Mouse (Mus musculus) CH12.LX (cell line): ENCODE results near the gene Rab3b. TPM values are rescaled to one million over a fixed set of nuclear protein-coding genes. Genes with fewer than 3 reads are reported as not detected.

Source experiments
- DNase-seq: peaks from one replicate; pipeline ENCODE4 v3.0.0-alpha.2; 2013; ENCODE audit errors: extremely low read depth
- H3K27ac ChIP-seq: 2 replicates; pipeline ENCODE4 v1.5.1; 2012; ENCODE audit warnings: low read depth, mild to moderate bottlenecking, control low read depth, moderate library complexity; ENCODE audit not compliant: insufficient read depth
- H3K27me3 ChIP-seq: replicated peaks from 2 replicates; pipeline ENCODE3; 2012; ENCODE audit warnings: inconsistent platforms
- H3K36me3 ChIP-seq, 2 experiments: replicated peaks in 1 of 2; 2 replicates each; pipeline versions ENCODE3 to v1.6.1; 2012; ENCODE audit warnings: inconsistent platforms in 1 of 2, low read length in 1 of 2, mild to moderate bottlenecking in 1 of 2, mixed read lengths in 1 of 2, moderate library complexity in 1 of 2; ENCODE audit not compliant: control insufficient read depth in 1 of 2, insufficient read depth in 1 of 2
- H3K4me1 ChIP-seq, 2 experiments: 2 replicates each; pipeline ENCODE4 v1.6.1; 2012; ENCODE audit warnings: inconsistent platforms in 1 of 2, moderate library complexity in 1 of 2; ENCODE audit not compliant: insufficient read depth in 2 of 2, control insufficient read depth in 1 of 2
- H3K4me2 ChIP-seq: 2 replicates; pipeline ENCODE4 v1.6.1; 2012; ENCODE audit warnings: low read depth, mild to moderate bottlenecking, control low read depth; ENCODE audit not compliant: poor library complexity, insufficient read depth, severe bottlenecking
- H3K4me3 ChIP-seq, 3 experiments: fragments of 150-350 bp in 1 of 3; sonication (generic) in 1 of 3; replicated peaks in 1 of 3; 2 replicates each; pipeline versions ENCODE3 to v1.5.1; 2011 to 2012; ENCODE audit warnings: low read depth in 2 of 3, low read length in 2 of 3, mild to moderate bottlenecking in 2 of 3, moderate library complexity in 2 of 3, control low read depth in 1 of 3, improper control_type of control experiment in 1 of 3, inconsistent platforms in 1 of 3, mixed read lengths in 1 of 3; ENCODE audit not compliant: poor library complexity in 1 of 3
- H3K79me2 ChIP-seq: replicated peaks from 2 replicates; pipeline ENCODE4 v1.6.1; 2012; ENCODE audit warnings: mild to moderate bottlenecking, moderate library complexity; ENCODE audit not compliant: control insufficient read depth, poor library complexity, insufficient read depth, severe bottlenecking; ENCODE audit errors: extremely low read depth
- H3K9ac ChIP-seq: 2 replicates; pipeline ENCODE4 v1.6.1; 2012; ENCODE audit warnings: low read depth, mild to moderate bottlenecking, control low read depth, moderate library complexity; ENCODE audit not compliant: insufficient read depth
- H3K9me3 ChIP-seq: replicated peaks from 2 replicates; pipeline ENCODE3; 2012; ENCODE audit warnings: low read length, inconsistent platforms, mixed read lengths
- BHLHE40 ChIP-seq: IDR thresholded peaks from 2 replicates; pipeline ENCODE4 v1.6.1; 2011; ENCODE audit warnings: mild to moderate bottlenecking, low read depth, low read length, improper control_type of control experiment
- E2F4 ChIP-seq: IDR thresholded peaks from 2 replicates; pipeline ENCODE4 v1.6.1; 2011; ENCODE audit warnings: low read depth, low read length, improper control_type of control experiment; ENCODE audit not compliant: insufficient replicate concordance
- ELF1 ChIP-seq: IDR thresholded peaks from 2 replicates; pipeline ENCODE4 v1.6.1; 2014; ENCODE audit warnings: low read depth, mild to moderate bottlenecking, inconsistent platforms, low read length, improper control_type of control experiment
- EP300 ChIP-seq: IDR thresholded peaks from 2 replicates; pipeline ENCODE4 v1.6.1; 2011; ENCODE audit warnings: low read length, improper control_type of control experiment
- GABPA ChIP-seq: IDR thresholded peaks from 2 replicates; pipeline ENCODE4 v1.6.1; 2012; ENCODE audit warnings: low read depth, low read length, improper control_type of control experiment, inconsistent platforms; ENCODE audit not compliant: insufficient replicate concordance
- JUN ChIP-seq: IDR thresholded peaks from 2 replicates; pipeline ENCODE4 v1.6.1; 2011; ENCODE audit warnings: low read depth, mild to moderate bottlenecking, low read length, improper control_type of control experiment, moderate library complexity; ENCODE audit not compliant: insufficient read depth
- MAFK ChIP-seq: IDR thresholded peaks from 2 replicates; pipeline ENCODE4 v1.6.1; 2011; ENCODE audit warnings: low read length, improper control_type of control experiment; ENCODE audit not compliant: insufficient replicate concordance
- MAZ ChIP-seq: IDR thresholded peaks from 2 replicates; pipeline ENCODE4 v1.6.1; 2012; ENCODE audit warnings: low read depth, mild to moderate bottlenecking, inconsistent platforms, low read length, improper control_type of control experiment, moderate library complexity
- MXI1 ChIP-seq: IDR thresholded peaks from 2 replicates; pipeline ENCODE4 v1.6.1; 2011; ENCODE audit warnings: mild to moderate bottlenecking, low read depth, low read length, improper control_type of control experiment
- MYC ChIP-seq: IDR thresholded peaks from 2 replicates; pipeline ENCODE4 v1.6.1; 2011; ENCODE audit warnings: low read depth, mild to moderate bottlenecking, improper control_type of control experiment, low read length
- NRF1 ChIP-seq: IDR thresholded peaks from 2 replicates; pipeline ENCODE4 v1.6.1; 2014; ENCODE audit warnings: low read depth, mild to moderate bottlenecking, inconsistent platforms, low read length, improper control_type of control experiment, moderate library complexity
- PAX5 ChIP-seq: IDR thresholded peaks from 2 replicates; pipeline ENCODE4 v1.6.1; 2012; ENCODE audit warnings: low read length, inconsistent platforms, mixed read lengths
- POLR2AphosphoS2 ChIP-seq: IDR thresholded peaks from 2 replicates; pipeline ENCODE4 v1.6.1; 2011; ENCODE audit warnings: low read depth, low read length, improper control_type of control experiment
- RCOR1 ChIP-seq: conservative IDR thresholded peaks from 2 replicates; pipeline ENCODE4 v1.6.1; 2012; ENCODE audit warnings: low read depth, mild to moderate bottlenecking, inconsistent platforms, low read length, improper control_type of control experiment
- SIN3A ChIP-seq: IDR thresholded peaks from 2 replicates; pipeline ENCODE4 v1.6.1; 2012; ENCODE audit warnings: low read length, improper control_type of control experiment, inconsistent platforms
- TBP ChIP-seq: conservative IDR thresholded peaks from 2 replicates; pipeline ENCODE4 v1.6.1; 2011; ENCODE audit warnings: low read depth, low read length, improper control_type of control experiment
- UBTF ChIP-seq: IDR thresholded peaks from 2 replicates; pipeline ENCODE4 v1.6.1; 2012; ENCODE audit warnings: low read depth, mild to moderate bottlenecking, inconsistent platforms, low read length, improper control_type of control experiment, moderate library complexity
- USF2 ChIP-seq: conservative IDR thresholded peaks from 2 replicates; pipeline ENCODE4 v1.6.1; 2011; ENCODE audit warnings: low read depth, low read length, improper control_type of control experiment
- ZC3H11A ChIP-seq: IDR thresholded peaks from 2 replicates; pipeline ENCODE4 v1.6.1; 2012; ENCODE audit warnings: low read depth, mild to moderate bottlenecking, inconsistent platforms, low read length, improper control_type of control experiment
- ZKSCAN1 ChIP-seq: IDR thresholded peaks from 2 replicates; pipeline ENCODE4 v1.6.1; 2012; ENCODE audit warnings: low read depth, inconsistent platforms, low read length, improper control_type of control experiment, borderline replicate concordance
- ZMIZ1 ChIP-seq: IDR thresholded peaks from 2 replicates; pipeline ENCODE4 v1.6.1; 2012; ENCODE audit warnings: low read depth, mild to moderate bottlenecking, inconsistent platforms, low read length, improper control_type of control experiment
- ZNF384 ChIP-seq: IDR thresholded peaks from 2 replicates; pipeline ENCODE4 v1.6.1; 2012; ENCODE audit warnings: low read depth, low read length, improper control_type of control experiment, inconsistent platforms
- dilution Hi-C: fragments of 300-500 bp; cut with MboI; formaldehyde crosslinking; loops from 2 replicates; pipeline ENCODE4 v1.14.3; 2020; ENCODE audit warnings: low sequenced_read_pairs; ENCODE audit not compliant: extremely low pct_unique_long_range_greater_than_20kb, extremely low pct_ligation_motif_present
- in situ Hi-C: fragments of 300-500 bp; cut with MboI; formaldehyde crosslinking; loops from 3 replicates; pipeline ENCODE4 v1.14.3; 2019; ENCODE audit warnings: low sequenced_read_pairs, low pct_ligation_motif_present, low pct_unique_long_range_greater_than_20kb, mixed read lengths
- polyA plus RNA-seq: library from polyadenylated mRNA; unstranded; fragments of >175 nt; gene quantifications from 2 replicates; pipeline ENCODE4 v1.2.1, GENCODE M21; 2012; ENCODE audit warnings: low read depth; ENCODE audit not compliant: insufficient read length
- total RNA-seq, 2 experiments: library from RNA; depleted of rRNA; stranded (reverse); fragments of 300-350 nt in 1 of 2; fragments of >200 nt in 1 of 2; gene quantifications; 2 replicates each; pipeline ENCODE4 v1.2.3; 2012 to 2014

Gene Rab3b
- total RNA-seq (2012; rRNA removed) = 0.55 and 0.85 TPM in 2 replicates
- 0.15 and 0.56 TPM in 2 replicates for total RNA-seq (2014; rRNA removed)
- polyA plus RNA-seq = 0.76 and 0.94 TPM in 2 replicates

- TF ChIP-seq NRF1 (no peak), ZMIZ1 (no peak), ELF1 (no peak), UBTF (no peak), E2F4 (no peak), SIN3A (no peak), PAX5 (no peak), GABPA (no peak), TBP (no peak), MAZ (no peak)
- TF ChIP-seq, all 38 proteins: peak for 0
- Histone ChIP-seq H3K4me1 (peaks cover 7 to 10% of the 10 kb centered on the region in 2 experiments), H3K36me3 (no peaks in the 10 kb centered on the region), H3K79me2 (no peaks in the 10 kb centered on the region), H3K4me3 (peak within 1 kb of the TSS in 2 of 3 experiments; percentile 38 to 74), H3K9me3 (no peaks in the 10 kb centered on the region), H3K4me2 (peak within 1 kb of the TSS; percentile 73), H3K27ac (no peak within 1 kb of the TSS), H3K27me3 (no peaks in the 10 kb centered on the region), H3K9ac (peak within 1 kb of the TSS; percentile 31; the same call in 1 of the 2 replicates)
- dilution Hi-C loops = no loop called here
- peak; percentile 29 for DNase-seq
- in situ Hi-C loops = no loop called here
Observed at GRCm38 (mm10) chr4:108878963-108879822, at the start of gene Rab3b. Gene Rab3b, plus strand, starts transcription at chr4:108879063.

- in situ Hi-C loops = no loop called here
- Histone ChIP-seq H3K4me1 (peaks cover 4 to 43% of the 10 kb centered on the region in 2 experiments; a peak in 3 of 4 replicates), H3K9ac (no peak overlapping the region), H3K4me3 (no peak overlapping the region), H3K36me3 (peaks cover 16 to 22% of the 10 kb centered on the region in 2 experiments), H3K9me3 (no peaks in the 10 kb centered on the region), H3K79me2 (peaks cover 32% of the 10 kb centered on the region), H3K4me2 (no peak overlapping the region), H3K27me3 (no peaks in the 10 kb centered on the region), H3K27ac (no peak overlapping the region)
- DNase-seq = no peak
- TF ChIP-seq USF2 = no peak
- TF ChIP-seq ZKSCAN1 = no peak
- no peak for TF ChIP-seq UBTF
- TF ChIP-seq TBP = no peak
- TF ChIP-seq ZMIZ1 = no peak
- no peak for TF ChIP-seq BHLHE40
- no peak for TF ChIP-seq GABPA
- TF ChIP-seq ZNF384 = no peak
- no peak for TF ChIP-seq JUN
- no peak for TF ChIP-seq MYC
- TF ChIP-seq ZC3H11A = no peak
- TF ChIP-seq RCOR1 = no peak
- TF ChIP-seq MAFK = no peak
- no peak for TF ChIP-seq EP300
- TF ChIP-seq POLR2AphosphoS2 = no peak
- TF ChIP-seq ELF1 = no peak
- no peak for TF ChIP-seq MXI1
- dilution Hi-C loops = no loop called here
Observed at GRCm38 (mm10) chr4:108830698-108831097, 48.2 kb upstream of the Rab3b start.
